Mouse (Mus musculus): ENCODE data around the gene Mta2. TPM values are rescaled to one million over a fixed set of nuclear protein-coding genes. Genes with fewer than 3 reads are reported as not detected.
A peak's percentile ranks its signal among the peaks of the same experiment; 100 is the strongest.

Gene Mta2
- total and polyA plus RNA-seq, 3 experiments, result 116 to 171 (median 167) TPM

GRCm38 (mm10) chr19:8944062-8944461, 2.4 kb downstream of the Mta2 start (continued):
- peak; percentile 93 for TF ChIP-seq MXI1 (IDR thresholded peaks at IDR 0.05; ENCODE audit: low read depth, low read length)
- no peak for TF ChIP-seq POLR2A (IDR thresholded peaks at IDR 0.05; ENCODE audit: control insufficient read depth in 1 of 2, insufficient read depth in 1 of 2, low read depth in 1 of 2, low read length in 2 of 2, poor library complexity in 1 of 2)
- TF ChIP-seq BHLHE40 (IDR thresholded peaks at IDR 0.05; ENCODE audit: borderline replicate concordance, low read depth, low read length), result peak; percentile 73; the same call in 1 of the 2 replicates
- TF ChIP-seq MEF2A (IDR thresholded peaks at IDR 0.05; ENCODE audit: extremely low read depth, insufficient replicate concordance, low read depth, low read length, poor library complexity, severe bottlenecking), result 0 out of 2 replicates have a peak, but pooled peaks have one; percentile 55
- TF ChIP-seq MAZ (IDR thresholded peaks at IDR 0.05; ENCODE audit: low read depth, low read length), result peak; percentile 93
- no peak for TF ChIP-seq JUND (IDR thresholded peaks at IDR 0.05; ENCODE audit: low read depth, low read length)
- peak; percentile 28; the same call in 1 of the 2 replicates for TF ChIP-seq CHD2 (IDR thresholded peaks at IDR 0.05; ENCODE audit: low read length)
- TF ChIP-seq POLR2AphosphoS5 (IDR thresholded peaks at IDR 0.05; ENCODE audit: borderline replicate concordance, low read depth, low read length), result no peak
- no peak for TF ChIP-seq SMC3 (IDR thresholded peaks at IDR 0.05; ENCODE audit: low read depth, low read length)

GRCm38 (mm10) chr19:8944750-8945149, 3.1 kb downstream of the Mta2 start:
- Histone ChIP-seq H3K27ac (ENCODE audit: control insufficient read depth, low read depth, low read length) (peak overlapping the region; percentile 92), H3K4me1 (ENCODE audit: control insufficient read depth in 1 of 2, insufficient read depth in 2 of 2, low read length in 2 of 2) (peaks cover 11 to 40% of the 10 kb centered on the region in 2 experiments), H3K9ac (ENCODE audit: control insufficient read depth, low read depth, low read length, poor library complexity, severe bottlenecking) (peak overlapping the region; percentile 12), H3K36me3 (ENCODE audit: control insufficient read depth in 1 of 2, insufficient read depth in 2 of 2, low read length in 2 of 2) (peaks cover 16 to 52% of the 10 kb centered on the region in 2 experiments), H3K79me2 (ENCODE audit: control insufficient read depth, insufficient read depth, low read length, poor library complexity) (peaks cover 38% of the 10 kb centered on the region), H3K4me3 (ENCODE audit: control insufficient read depth in 1 of 2, insufficient read depth in 1 of 2, low read depth in 2 of 2, low read length in 2 of 2) (no peak overlapping the region), H3K9me3 (replicated peaks; ENCODE audit: insufficient read depth, low read length) (no peaks in the 10 kb centered on the region), H3K27me3 (ENCODE audit: control insufficient read depth in 1 of 2, insufficient read depth in 2 of 2, low read length in 2 of 2) (no peaks in the 10 kb centered on the region)
- TF ChIP-seq MAFK (IDR thresholded peaks at IDR 0.05; ENCODE audit: borderline replicate concordance, low read depth, low read length) (no peak), E2F4 (IDR thresholded peaks at IDR 0.05; ENCODE audit: borderline replicate concordance, low read depth, low read length) (no peak), POLR2AphosphoS5 (IDR thresholded peaks at IDR 0.05; ENCODE audit: borderline replicate concordance, low read depth, low read length) (no peak), BHLHE40 (IDR thresholded peaks at IDR 0.05; ENCODE audit: borderline replicate concordance, low read depth, low read length) (0 out of 2 replicates have a peak, but pooled peaks have one; percentile 15), GABPA (IDR thresholded peaks at IDR 0.05; ENCODE audit: low read depth, low read length) (no peak), POLR2A (IDR thresholded peaks at IDR 0.05; ENCODE audit: control insufficient read depth in 1 of 2, insufficient read depth in 1 of 2, low read depth in 1 of 2, low read length in 2 of 2, poor library complexity in 1 of 2) (no peak; a peak in 1 of 4 replicates), EP300 (IDR thresholded peaks at IDR 0.05; ENCODE audit: low read depth in 1 of 2, low read length in 2 of 2) (peak in 1 of 2 experiments; percentile 27; a peak in 2 of 4 replicates), MAZ (IDR thresholded peaks at IDR 0.05; ENCODE audit: low read depth, low read length) (no peak), UBTF (IDR thresholded peaks at IDR 0.05; ENCODE audit: borderline replicate concordance, insufficient read depth, low read depth, low read length) (no peak), CHD2 (IDR thresholded peaks at IDR 0.05; ENCODE audit: low read length) (no peak), USF1 (IDR thresholded peaks at IDR 0.05; ENCODE audit: low read depth, low read length) (no peak), TAL1 (IDR thresholded peaks at IDR 0.05; ENCODE audit: low read length) (no peak), HCFC1 (IDR thresholded peaks at IDR 0.05; ENCODE audit: low read depth, low read length) (peak; percentile 35; the same call in 1 of the 2 replicates), MYC (IDR thresholded peaks at IDR 0.05; ENCODE audit: low read depth, low read length) (0 out of 2 replicates have a peak, but pooled peaks have one; percentile 25), NRF1 (IDR thresholded peaks at IDR 0.05; ENCODE audit: insufficient read depth, low read depth, low read length, poor library complexity, severe bottlenecking) (no peak), JUND (IDR thresholded peaks at IDR 0.05; ENCODE audit: low read depth, low read length) (no peak), GATA1 (IDR thresholded peaks at IDR 0.05; ENCODE audit: low read depth, low read length) (no peak), USF2 (IDR thresholded peaks at IDR 0.05; ENCODE audit: borderline replicate concordance in 1 of 2, insufficient read depth in 1 of 2, low read depth in 1 of 2, low read length in 2 of 2) (no peak), RAD21 (IDR thresholded peaks at IDR 0.05; ENCODE audit: low read depth, low read length) (no peak), MYB (IDR thresholded peaks at IDR 0.05; ENCODE audit: low read depth, low read length) (no peak)
- DNase-seq (ENCODE audit: low read depth, low spot score), result peak; percentile 83
